ENCODE assay signal across 14 mouse cellular contexts in the genomic region with DNA sequence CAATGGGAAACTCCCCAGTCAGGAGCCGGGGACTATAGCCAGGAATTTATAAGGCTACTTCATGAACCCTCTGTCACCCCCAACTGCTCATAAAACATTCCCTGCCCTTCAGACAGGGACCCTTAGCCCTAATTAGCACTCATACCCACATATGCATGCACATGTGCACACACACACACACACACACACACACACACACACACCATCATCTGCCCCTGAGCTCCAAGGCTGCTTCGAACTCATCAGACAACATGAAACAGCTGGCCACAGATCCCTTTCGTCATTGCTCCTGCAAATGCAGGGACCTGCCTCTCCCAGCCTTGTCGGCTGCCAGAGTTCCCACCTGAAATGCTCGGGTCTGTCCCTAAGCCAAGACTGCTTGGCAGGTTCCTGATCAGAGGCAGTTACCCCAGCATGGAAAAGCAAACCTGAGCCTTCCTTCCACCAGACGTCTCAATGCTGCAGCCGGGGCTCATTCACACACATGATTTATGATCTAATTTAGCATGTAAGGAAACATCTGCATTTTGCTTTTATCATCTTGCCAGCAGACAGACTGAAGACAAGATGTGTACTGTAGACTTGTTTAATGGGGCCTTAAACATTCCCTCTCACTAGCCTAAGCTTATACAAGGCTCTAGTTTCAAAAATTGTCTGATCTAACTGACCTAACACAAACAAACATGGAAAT. TPM values are rescaled to one million over a fixed set of nuclear protein-coding genes. Genes with fewer than 3 reads are reported as not detected.
DNase-seq lines count a peak whose midpoint lies in the region; ATAC-seq and TF ChIP-seq lines count a peak whose summit lies in the region.
"Had no signal": no experiment of that assay in that cellular context is flagged by ENCODE, and none has a peak within 500 bp of the region (broad histone marks: within the 10 kb centered on the region; RNA-seq: fewer than 3 reads in every experiment).

No protein-coding gene starts in this region.

- TF ChIP-seq POLR2A in limb, embryonic 14.5 days (IDR thresholded peaks at IDR 0.05; ENCODE audit: borderline replicate concordance, extremely low read depth, insufficient read depth, insufficient read length): no peak

- TF ChIP-seq CTCF in kidney, postnatal 0 days (IDR thresholded peaks at IDR 0.05; ENCODE audit: low read depth): no peak

- H3K9me3 ChIP-seq in kidney, postnatal 0 days (replicated peaks; ENCODE audit: low read length): no peaks in the 10 kb centered on the region
- H3K9me3 ChIP-seq in limb, embryonic 14.5 days (ENCODE audit: control insufficient read depth, low read length): peaks cover 10% of the 10 kb centered on the region
- H3K9me3 ChIP-seq: hindbrain, embryonic 12.5 days; midbrain, embryonic 13.5 days had no signal

- no peak overlapping the region for H3K9ac ChIP-seq in kidney, postnatal 0 days (ENCODE audit: low read depth, low read length)
- no peak overlapping the region for H3K9ac ChIP-seq in limb, embryonic 14.5 days (ENCODE audit: low read depth, low read length, severe bottlenecking)
- H3K9ac ChIP-seq: hindbrain, embryonic 12.5 days; midbrain, embryonic 13.5 days had no signal

- DNase-seq in adrenal gland, postnatal 14 days: peak; percentile 18
- no peak for DNase-seq in adrenal gland, adult 8-10 months
- peak; percentile 92 for DNase-seq in kidney, postnatal 0 days (ENCODE audit: low spot score)
- DNase-seq in kidney, adult 8-10 months: no peak
- DNase-seq in embryo, embryonic 10.5 days (ENCODE audit: low spot score): peak; percentile 36
- DNase-seq in limb, embryonic 14.5 days (ENCODE audit: low spot score): peak; percentile 73
- no peak for DNase-seq in urinary bladder, adult 2 months (ENCODE audit: low spot score)
- no peak for DNase-seq in cerebellum, postnatal 36 days
- DNase-seq: cerebellum, adult 2 months; lung, postnatal 10 days had no signal

- WGBS in kidney, postnatal 0 days: 11% methylated on average over 7 of the region's 7 CpGs
- WGBS in limb, embryonic 14.5 days: 5% methylated on average over 7 of the region's 7 CpGs

- no peaks in the 10 kb centered on the region for H3K27me3 ChIP-seq in kidney, postnatal 0 days (ENCODE audit: insufficient read depth, low read length)
- H3K27me3 ChIP-seq in limb, embryonic 14.5 days (ENCODE audit: control insufficient read depth, insufficient read depth, low read length): no peaks in the 10 kb centered on the region
- H3K27me3 ChIP-seq: hindbrain, embryonic 12.5 days; midbrain, embryonic 13.5 days had no signal

- no peak overlapping the region; the same call in 1 of the 2 replicates for H3K27ac ChIP-seq in kidney, postnatal 0 days
- H3K27ac ChIP-seq in limb, embryonic 14.5 days (replicated peaks; ENCODE audit: low read depth, low read length): 0 out of 2 replicates have a peak overlapping the region, but pooled peaks have one; percentile 19
- H3K27ac ChIP-seq: hindbrain, embryonic 12.5 days; midbrain, embryonic 13.5 days had no signal

- H3K4me3 ChIP-seq in kidney, postnatal 0 days (replicated peaks; ENCODE audit: low read depth, low read length): no peak overlapping the region
- H3K4me3 ChIP-seq in limb, embryonic 14.5 days (replicated peaks; ENCODE audit: low read length): no peak overlapping the region
- H3K4me3 ChIP-seq: hindbrain, embryonic 12.5 days; midbrain, embryonic 13.5 days had no signal

- no peaks in the 10 kb centered on the region for H3K36me3 ChIP-seq in kidney, postnatal 0 days (ENCODE audit: insufficient read depth, low read length)
- H3K36me3 ChIP-seq in limb, embryonic 14.5 days (ENCODE audit: control insufficient read depth, insufficient read depth, low read length): no peaks in the 10 kb centered on the region
- H3K36me3 ChIP-seq: hindbrain, embryonic 12.5 days; midbrain, embryonic 13.5 days had no signal

- no peak overlapping the region for H3K4me2 ChIP-seq in kidney, postnatal 0 days (ENCODE audit: low read length)
- H3K4me2 ChIP-seq in limb, embryonic 14.5 days (replicated peaks; ENCODE audit: low read depth, low read length, severe bottlenecking): peak overlapping the region; percentile 13; the same call in 1 of the 2 replicates
- H3K4me2 ChIP-seq: heart, embryonic 11.5 days; hindbrain, embryonic 12.5 days; midbrain, embryonic 13.5 days had no signal

- ATAC-seq in kidney, postnatal 0 days (replicated peaks; ENCODE audit: low FRiP score, low read depth): 0 out of 2 replicates have a peak, but pooled peaks have one; percentile 53
- peak; percentile 73 for ATAC-seq in limb, embryonic 14.5 days (ENCODE audit: low FRiP score, low read depth)
- ATAC-seq: forebrain, embryonic 14.5 days; midbrain, embryonic 13.5 days had no signal

- peaks cover 18% of the 10 kb centered on the region; the same call in 1 of the 2 replicates for H3K4me1 ChIP-seq in kidney, postnatal 0 days (replicated peaks; ENCODE audit: insufficient read depth, low read length)
- H3K4me1 ChIP-seq in limb, embryonic 14.5 days (ENCODE audit: control insufficient read depth, insufficient read depth, low read length): peaks cover 24% of the 10 kb centered on the region
- H3K4me1 ChIP-seq: hindbrain, embryonic 12.5 days; midbrain, embryonic 13.5 days had no signal

RNA-seq across cellular contexts. Expression of a gene that starts 57.8 kb away (rescaled TPM):
- 20.6 and 25.0 TPM in 2 replicates for total RNA-seq in adrenal gland, postnatal 14 days (2021)
- total RNA-seq in adrenal gland, adult 8-10 months (2022): 1 to 10 TPM; 5.3 to 7.2 (median 5.8) TPM
- polyA plus RNA-seq in kidney, postnatal 0 days (2015; fragmentation: Nextera tagmentation; extraction: Ambion mirVana): 2.6 and 2.8 TPM in 2 replicates
- 18.1 and 19.5 TPM in 2 replicates for polyA plus RNA-seq in limb, embryonic 14.5 days (2012; rRNA removed)
- 16.3 and 17.0 TPM in 2 replicates for polyA plus RNA-seq in limb, embryonic 14.5 days (2014; fragmentation: Nextera tagmentation; extraction: Ambion mirVana)
- polyA plus RNA-seq in urinary bladder, adult 2 months (2012; rRNA removed): 4.3 and 4.6 TPM in 2 replicates

Comparison
In these comparisons a context has a peak if more than half of its experiments do, and no peak if none do; other contexts are left out.
1. DNase-seq: peak in adrenal gland, postnatal 14 days (single experiment), kidney, postnatal 0 days (single experiment), embryo, embryonic 10.5 days (single experiment) and limb, embryonic 14.5 days (single experiment); none in adrenal gland, adult 8-10 months (single experiment), kidney, adult 8-10 months (0 of 2), urinary bladder, adult 2 months (single experiment) and cerebellum, postnatal 36 days (0 of 2).